ENCODE assay signal across 7 mouse cellular contexts in the genomic region with DNA sequence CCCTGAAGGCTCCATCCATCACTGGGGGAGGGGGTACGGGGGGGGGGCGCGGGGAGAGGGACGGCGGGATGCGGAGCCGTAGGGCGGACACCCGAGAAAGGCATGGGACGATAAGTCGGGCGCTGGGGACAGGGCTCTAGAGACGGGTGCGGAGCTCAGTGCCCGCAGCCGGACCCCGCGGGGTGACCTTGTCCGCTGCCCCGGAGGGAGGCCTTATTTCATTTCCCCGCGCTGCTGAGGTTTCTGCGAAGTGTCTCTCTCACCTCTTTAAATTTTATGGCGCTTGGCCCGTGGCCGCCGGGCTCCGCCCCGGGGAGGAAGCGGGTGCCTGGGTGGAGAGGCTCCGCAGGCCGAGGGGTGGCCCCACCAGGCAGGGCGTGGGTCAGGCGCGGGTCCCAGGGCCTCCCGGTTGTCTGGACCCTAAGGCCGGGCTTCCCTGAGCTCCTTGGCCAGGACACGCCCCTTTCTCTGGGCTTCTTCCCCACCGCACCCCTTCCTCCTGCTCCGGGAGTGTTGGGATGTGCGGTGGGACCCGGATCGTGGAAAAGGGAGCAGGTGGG.
DNase-seq lines count a peak whose midpoint lies in the region; ATAC-seq and TF ChIP-seq lines count a peak whose summit lies in the region.

No protein-coding gene starts in this region.

- H3K36me3 ChIP-seq in testis, adult 2 months (ENCODE audit: control insufficient read depth, insufficient read depth, low read length): no peaks in the 10 kb centered on the region
- H3K36me3 ChIP-seq in embryonic facial prominence, embryonic 13.5 days: no peaks in the 10 kb centered on the region
- H3K36me3 ChIP-seq in hindbrain, postnatal 0 days (ENCODE audit: insufficient read depth, low read length): no peaks in the 10 kb centered on the region

- no peak for DNase-seq in testis, postnatal 14 days (ENCODE audit: low spot score)
- DNase-seq in hindbrain, postnatal 0 days (ENCODE audit: low spot score): no peak
- peak; percentile 42 to 65 for DNase-seq in lung, postnatal 4 days
- DNase-seq in urinary bladder, postnatal 36 days (ENCODE audit: low spot score in 2 of 2): peak; percentile 37 to 42
- DNase-seq in layer of hippocampus, postnatal 36 days: no peak

- peak overlapping the region; percentile 94 for H3K4me2 ChIP-seq in embryonic facial prominence, embryonic 13.5 days
- H3K4me2 ChIP-seq in hindbrain, postnatal 0 days (ENCODE audit: low read depth, low read length): peak overlapping the region; percentile 84

- H3K4me1 ChIP-seq in testis, adult 2 months (ENCODE audit: control insufficient read depth, insufficient read depth, low read length): peaks cover 8% of the 10 kb centered on the region
- peaks cover 33% of the 10 kb centered on the region for H3K4me1 ChIP-seq in embryonic facial prominence, embryonic 13.5 days
- peaks cover 21% of the 10 kb centered on the region; the same call in 1 of the 2 replicates for H3K4me1 ChIP-seq in hindbrain, postnatal 0 days (ENCODE audit: insufficient read depth, low read length)

- ATAC-seq in embryonic facial prominence, embryonic 13.5 days (ENCODE audit: insufficient number of reproducible peaks, insufficient read depth, low FRiP score, low TSS enrichment, low read depth): no peak
- no peak for ATAC-seq in hindbrain, postnatal 0 days

- H3K27ac ChIP-seq in testis, adult 2 months (ENCODE audit: control insufficient read depth, insufficient read depth, low read depth, low read length): no peak overlapping the region
- no peak overlapping the region for H3K27ac ChIP-seq in embryonic facial prominence, embryonic 13.5 days
- peak overlapping the region; percentile 87 for H3K27ac ChIP-seq in hindbrain, postnatal 0 days

- WGBS in embryonic facial prominence, embryonic 13.5 days: under 1% methylated on average over 39 of the region's 43 CpGs
- WGBS in hindbrain, postnatal 0 days: 3% methylated on average over 26 of the region's 43 CpGs

- H3K9ac ChIP-seq in embryonic facial prominence, embryonic 13.5 days: peak overlapping the region; percentile 64
- peak overlapping the region; percentile 63 for H3K9ac ChIP-seq in hindbrain, postnatal 0 days (replicated peaks; ENCODE audit: low read length)

- no peaks in the 10 kb centered on the region for H3K9me3 ChIP-seq in embryonic facial prominence, embryonic 13.5 days
- H3K9me3 ChIP-seq in hindbrain, postnatal 0 days (ENCODE audit: low read length): no peaks in the 10 kb centered on the region

- TF ChIP-seq POLR2A in testis, adult 2 months (IDR thresholded peaks at IDR 0.05; ENCODE audit: control insufficient read depth, low read depth, low read length): no peak

- peak overlapping the region; percentile 43 for H3K4me3 ChIP-seq in testis, adult 2 months (ENCODE audit: control insufficient read depth, low read depth, low read length)
- peak overlapping the region; percentile 50 for H3K4me3 ChIP-seq in embryonic facial prominence, embryonic 13.5 days
- peak overlapping the region; percentile 45 for H3K4me3 ChIP-seq in hindbrain, postnatal 0 days (ENCODE audit: low read length)

- TF ChIP-seq CTCF in testis, adult 2 months (IDR thresholded peaks at IDR 0.05; ENCODE audit: control insufficient read depth, insufficient read depth, insufficient replicate concordance, low read depth, low read length): no peak
- no peak for TF ChIP-seq CTCF in hindbrain, postnatal 0 days (IDR thresholded peaks at IDR 0.05; ENCODE audit: low read depth)

- peaks cover 4% of the 10 kb centered on the region for H3K27me3 ChIP-seq in testis, adult 2 months (ENCODE audit: control insufficient read depth, insufficient read depth, low read length)
- peaks cover 69% of the 10 kb centered on the region for H3K27me3 ChIP-seq in embryonic facial prominence, embryonic 13.5 days
- no peaks in the 10 kb centered on the region for H3K27me3 ChIP-seq in hindbrain, postnatal 0 days (ENCODE audit: insufficient read depth, low read length)

Comparison
In these comparisons a context has a peak if more than half of its experiments do, and no peak if none do; other contexts are left out.
1. DNase-seq: peak in lung, postnatal 4 days (2 of 2) and urinary bladder, postnatal 36 days (2 of 2); none in testis, postnatal 14 days (single experiment), hindbrain, postnatal 0 days (single experiment) and layer of hippocampus, postnatal 36 days (0 of 2).
2. Peak in every context shown above with its lines, with median percentiles within 50 percentile points of each other: H3K4me3 ChIP-seq.